Mouse (Mus musculus): ENCODE data around the gene Bach2. TPM values are rescaled to one million over a fixed set of nuclear protein-coding genes. Genes with fewer than 3 reads are reported as not detected.

The Bach2 gene
- polyA plus RNA-seq, 1 experiment from 2014 or later = 16.4 TPM

- H3K9ac ChIP-seq (ENCODE audit: low read length) = peak within 1 kb of the TSS; percentile 91
- H3K9me3 ChIP-seq (ENCODE audit: control insufficient read depth, low read length) = no peaks in the 10 kb centered on the region
- peak within 1 kb of the TSS; percentile 84; the same call in 1 of the 2 replicates for H3K27ac ChIP-seq (replicated peaks; ENCODE audit: low read depth, low read length)
- H3K36me3 ChIP-seq (ENCODE audit: control insufficient read depth, insufficient read depth, low read length) = no peaks in the 10 kb centered on the region
- H3K4me1 ChIP-seq (ENCODE audit: control insufficient read depth, insufficient read depth, low read length) = peaks cover 6% of the 10 kb centered on the region
- H3K4me2 ChIP-seq (ENCODE audit: low read depth, severe bottlenecking) = peak within 1 kb of the TSS; percentile 75
- H3K27me3 ChIP-seq (ENCODE audit: control insufficient read depth, insufficient read depth, low read length) = no peaks in the 10 kb centered on the region
- WGBS = under 1% methylated on average over 67 of the region's 67 CpGs
- peak; percentile 99 for ATAC-seq (ENCODE audit: insufficient number of reproducible peaks, low FRiP score, low TSS enrichment, low read depth)
- DNase-seq (ENCODE audit: low spot score) = peak; percentile 99
- peak within 1 kb of the TSS; percentile 93 for H3K4me3 ChIP-seq (ENCODE audit: low read depth, low read length)
Observed at GRCm38 (mm10) chr4:32615034-32615881, 376.7 kb downstream of the Bach2 start, which contains the start of gene Casp8ap2. Gene Casp8ap2 (plus strand): TSS chr4:32615451.

DNA sequence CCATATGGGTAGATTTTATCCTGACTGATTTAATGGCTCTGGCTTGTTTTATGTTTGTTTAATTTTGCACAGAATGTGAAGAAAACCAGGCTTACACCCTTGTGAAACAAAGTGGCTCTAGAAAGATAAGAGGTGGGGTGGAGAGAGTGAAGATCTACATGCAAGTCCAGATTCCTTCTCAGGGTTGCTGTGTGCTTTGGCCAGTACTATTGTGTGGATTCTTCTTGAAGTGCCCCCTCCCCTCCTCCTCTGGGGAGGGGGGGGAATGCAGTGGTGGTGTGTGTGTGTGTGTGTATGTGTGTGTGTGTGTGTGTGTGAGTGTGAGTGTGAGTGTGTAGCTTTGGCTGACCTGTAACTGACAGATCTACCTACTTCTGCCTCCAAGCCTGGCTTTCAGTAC is 383.0 kb downstream of the Bach2 start:
- no peak overlapping the region for H3K27ac ChIP-seq (replicated peaks; ENCODE audit: low read depth, low read length)
- DNase-seq (ENCODE audit: low spot score) (no peak), ATAC-seq (ENCODE audit: insufficient number of reproducible peaks, low FRiP score, low TSS enrichment, low read depth) (no peak)
- H3K4me3 ChIP-seq (ENCODE audit: low read depth, low read length) = no peak overlapping the region
- no peaks in the 10 kb centered on the region for H3K9me3 ChIP-seq (ENCODE audit: control insufficient read depth, low read length)
- 0 out of 2 replicates have a peak, but pooled peaks cover 2% of the 10 kb centered on the region for H3K36me3 ChIP-seq (ENCODE audit: control insufficient read depth, insufficient read depth, low read length)
- no peak overlapping the region for H3K4me2 ChIP-seq (ENCODE audit: low read depth, severe bottlenecking)
- peaks cover under 1% of the 10 kb centered on the region for H3K4me1 ChIP-seq (ENCODE audit: control insufficient read depth, insufficient read depth, low read length)
- no peak overlapping the region for H3K9ac ChIP-seq (ENCODE audit: low read length)
- H3K27me3 ChIP-seq (ENCODE audit: control insufficient read depth, insufficient read depth, low read length) = no peaks in the 10 kb centered on the region
